Mouse (Mus musculus): Measurements from ENCODE around the gene Pigg.

DNA sequence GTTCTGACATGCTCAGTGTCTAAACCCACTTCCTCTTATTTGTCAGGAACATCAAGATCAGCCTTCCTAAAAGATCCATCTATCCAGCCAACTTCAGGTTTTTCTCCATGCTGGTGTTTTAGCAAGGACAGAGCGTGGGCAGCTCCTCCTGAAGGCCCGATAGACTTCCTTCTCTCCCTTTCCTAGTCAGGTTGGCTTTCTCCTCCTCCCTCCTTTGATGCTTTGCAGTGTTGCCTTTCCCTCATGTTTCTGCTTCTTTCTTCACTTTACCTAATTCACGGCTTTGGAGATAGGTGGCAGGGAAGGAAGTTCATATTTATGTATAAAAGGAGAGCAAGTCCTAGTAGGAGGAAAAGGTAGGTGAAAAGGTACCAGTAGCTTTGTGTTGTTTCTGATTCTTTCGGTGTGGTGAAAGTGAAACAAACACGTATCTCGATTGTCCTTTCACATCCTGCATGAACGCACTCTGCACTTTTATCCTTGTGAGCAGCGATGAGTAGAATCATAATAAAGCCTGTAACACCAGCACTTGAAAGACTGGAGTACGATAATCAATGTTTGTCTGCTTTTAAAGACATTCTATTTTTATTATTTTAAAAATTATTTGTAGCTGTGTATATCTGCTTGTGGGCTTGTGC, 37.2 kb downstream of the Pigg start:
- TF ChIP-seq EP300 (IDR thresholded peaks at IDR 0.05; ENCODE audit: low read depth in 1 of 2, low read length in 2 of 2): no peak
- no peak for TF ChIP-seq USF1 (IDR thresholded peaks at IDR 0.05; ENCODE audit: low read depth, low read length)
- TF ChIP-seq CTCF (IDR thresholded peaks at IDR 0.05 in 2 of 3, conservative IDR thresholded peaks at IDR 0.05 in 1 of 3; ENCODE audit: control insufficient read depth in 1 of 3, insufficient read depth in 1 of 3, low read depth in 2 of 3, low read length in 3 of 3, poor library complexity in 1 of 3, severe bottlenecking in 1 of 3): no peak
- TF ChIP-seq GABPA (IDR thresholded peaks at IDR 0.05; ENCODE audit: low read depth, low read length): no peak
- no peak for TF ChIP-seq POLR2A (IDR thresholded peaks at IDR 0.05; ENCODE audit: control insufficient read depth in 1 of 2, insufficient read depth in 1 of 2, low read depth in 1 of 2, low read length in 2 of 2, poor library complexity in 1 of 2)
- TF ChIP-seq MAFK (IDR thresholded peaks at IDR 0.05; ENCODE audit: borderline replicate concordance, low read depth, low read length): no peak
- TF ChIP-seq ZKSCAN1 (IDR thresholded peaks at IDR 0.05; ENCODE audit: low read depth, low read length): no peak
- TF ChIP-seq CHD1 (IDR thresholded peaks at IDR 0.05; ENCODE audit: low read depth, low read length): no peak
- TF ChIP-seq JUND (IDR thresholded peaks at IDR 0.05; ENCODE audit: low read depth, low read length): no peak
- no peak for TF ChIP-seq SMC3 (IDR thresholded peaks at IDR 0.05; ENCODE audit: low read depth, low read length)
- TF ChIP-seq MYB (IDR thresholded peaks at IDR 0.05; ENCODE audit: low read depth, low read length): no peak

All from MEL (cell line).